Mouse (Mus musculus): ENCODE measurements around the gene Khdc3.
"Not testable (repeated sequence)": the region's sequence is repeated elsewhere in the genome, so short reads cannot be mapped to it uniquely, and the experiment has no call there.

Gene Khdc3

GRCm38 (mm10) chr9:73101536-73101935, at the start of gene Khdc3:
Gene Khdc3, plus strand, starts transcription at chr9:73101836.
- DNase-seq (ENCODE audit: low read depth, low spot score): no peak

GRCm38 (mm10) chr9:73055441-73055911, 46.2 kb upstream of the Khdc3 start:
- peak; percentile 43 for DNase-seq (ENCODE audit: low read depth, low spot score)

GRCm38 (mm10) chr9:73059224-73059623, 42.4 kb upstream of the Khdc3 start:
- no peak for DNase-seq (ENCODE audit: low read depth, low spot score)

GRCm38 (mm10) chr9:73063621-73064290, 37.9 kb upstream of the Khdc3 start:
- DNase-seq (ENCODE audit: low read depth, low spot score): no peak

GRCm38 (mm10) chr9:73067086-73067485, 34.5 kb upstream of the Khdc3 start:
- no peak for DNase-seq (ENCODE audit: low read depth, low spot score)

GRCm38 (mm10) chr9:73068230-73068679, 33.4 kb upstream of the Khdc3 start:
- peak; percentile 52 for DNase-seq (ENCODE audit: low read depth, low spot score)

- no peak for DNase-seq (ENCODE audit: low read depth, low spot score)
These were observed 32.9 kb upstream of the Khdc3 start for GRCm38 (mm10) chr9:73068688-73069087.

- peak; percentile 57 for DNase-seq (ENCODE audit: low read depth, low spot score)
These were observed 30.5 kb upstream of the Khdc3 start for GRCm38 (mm10) chr9:73070971-73071659.

GRCm38 (mm10) chr9:73072426-73072825, 29.2 kb upstream of the Khdc3 start:
- peak; percentile 39 for DNase-seq (ENCODE audit: low read depth, low spot score)

GRCm38 (mm10) chr9:73073169-73073568, 28.5 kb upstream of the Khdc3 start:
- peak; percentile 61 for DNase-seq (ENCODE audit: low read depth, low spot score)

- not testable (repeated sequence) for DNase-seq (ENCODE audit: low read depth, low spot score)
These were observed 22.3 kb upstream of the Khdc3 start for GRCm38 (mm10) chr9:73079349-73079748.

GRCm38 (mm10) chr9:73079801-73080325, 21.8 kb upstream of the Khdc3 start:
- DNase-seq (ENCODE audit: low read depth, low spot score): peak; percentile 21

- no peak for DNase-seq (ENCODE audit: low read depth, low spot score)
These were observed 19.2 kb upstream of the Khdc3 start for GRCm38 (mm10) chr9:73082291-73083000.

GRCm38 (mm10) chr9:73083956-73084355, 17.7 kb upstream of the Khdc3 start:
- no peak for DNase-seq (ENCODE audit: low read depth, low spot score)

- no peak for DNase-seq (ENCODE audit: low read depth, low spot score)
These were observed 15.8 kb upstream of the Khdc3 start for GRCm38 (mm10) chr9:73085845-73086244.

- DNase-seq (ENCODE audit: low read depth, low spot score): peak; percentile 61
These were observed 14.5 kb upstream of the Khdc3 start for GRCm38 (mm10) chr9:73087121-73087520.

GRCm38 (mm10) chr9:73087581-73087980, 14.1 kb upstream of the Khdc3 start:
- peak; percentile 26 for DNase-seq (ENCODE audit: low read depth, low spot score)

GRCm38 (mm10) chr9:73089222-73089920, 12.3 kb upstream of the Khdc3 start:
- peak; percentile 68 for DNase-seq (ENCODE audit: low read depth, low spot score)

GRCm38 (mm10) chr9:73090121-73090520, 11.5 kb upstream of the Khdc3 start:
- no peak for DNase-seq (ENCODE audit: low read depth, low spot score)

- peak; percentile 83 for DNase-seq (ENCODE audit: low read depth, low spot score)
These were observed 9.9 kb upstream of the Khdc3 start for GRCm38 (mm10) chr9:73091747-73092146.

- DNase-seq (ENCODE audit: low read depth, low spot score): no peak
These were observed 7.1 kb upstream of the Khdc3 start for GRCm38 (mm10) chr9:73094580-73094979.
